Mouse (Mus musculus): ENCODE measurements around the gene Ints4.
"Not testable (repeated sequence)": the region's sequence is repeated elsewhere in the genome, so short reads cannot be mapped to it uniquely, and the experiment has no call there.

Ints4 gene

GRCm38 (mm10) chr7:97480821-97481339 lies at the start of gene Ints4:
Gene Ints4 (plus strand): TSS chr7:97480956.
- peak; percentile 65 to 71 for DNase-seq (ENCODE audit: low spot score in 2 of 2)

DNA sequence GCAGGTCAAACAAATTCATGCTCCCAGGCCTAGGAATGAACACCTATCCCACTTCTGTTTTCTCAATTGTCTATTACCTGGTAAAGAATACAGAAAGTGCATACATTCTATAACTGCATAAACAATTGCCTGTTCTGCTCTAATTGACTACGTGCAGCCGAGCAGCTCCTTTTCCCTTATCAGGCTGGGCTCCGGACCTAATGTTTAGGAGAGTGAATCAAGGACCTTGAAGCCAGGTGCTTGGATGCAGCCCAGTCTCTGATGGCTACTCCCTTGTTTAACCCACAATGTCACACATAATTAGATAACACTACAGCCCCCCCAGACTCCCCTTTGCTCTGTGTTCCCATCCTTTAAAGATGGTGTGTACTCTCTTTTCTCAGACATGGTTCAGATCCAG lies 47.2 kb upstream of the Ints4 start:
- DNase-seq (ENCODE audit: low spot score in 2 of 2): not testable (repeated sequence)

GRCm38 (mm10) chr7:97434517-97434916 lies 46.2 kb upstream of the Ints4 start:
- no peak for DNase-seq (ENCODE audit: low spot score in 2 of 2)

DNA sequence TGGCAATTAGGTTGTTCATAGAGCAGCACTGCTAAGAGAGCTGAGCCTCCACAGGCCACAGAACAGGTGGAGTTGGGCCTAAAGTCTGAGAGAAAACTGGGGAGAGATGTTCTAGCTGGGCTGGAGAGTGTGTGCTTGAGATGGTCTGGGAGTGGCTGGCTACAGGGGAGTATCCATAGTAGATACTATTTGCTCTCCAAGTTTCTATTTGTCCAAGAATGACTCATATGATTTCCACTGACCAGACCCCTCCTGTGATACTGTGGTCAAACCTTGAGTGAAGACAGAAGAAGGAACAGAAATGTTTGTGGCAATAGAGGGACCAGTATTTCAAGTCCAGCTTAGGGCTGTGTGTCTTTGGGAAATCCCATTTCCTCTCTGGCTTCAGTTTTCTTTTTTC lies 41.8 kb upstream of the Ints4 start:
- no peak for DNase-seq (ENCODE audit: low spot score in 2 of 2)

DNA sequence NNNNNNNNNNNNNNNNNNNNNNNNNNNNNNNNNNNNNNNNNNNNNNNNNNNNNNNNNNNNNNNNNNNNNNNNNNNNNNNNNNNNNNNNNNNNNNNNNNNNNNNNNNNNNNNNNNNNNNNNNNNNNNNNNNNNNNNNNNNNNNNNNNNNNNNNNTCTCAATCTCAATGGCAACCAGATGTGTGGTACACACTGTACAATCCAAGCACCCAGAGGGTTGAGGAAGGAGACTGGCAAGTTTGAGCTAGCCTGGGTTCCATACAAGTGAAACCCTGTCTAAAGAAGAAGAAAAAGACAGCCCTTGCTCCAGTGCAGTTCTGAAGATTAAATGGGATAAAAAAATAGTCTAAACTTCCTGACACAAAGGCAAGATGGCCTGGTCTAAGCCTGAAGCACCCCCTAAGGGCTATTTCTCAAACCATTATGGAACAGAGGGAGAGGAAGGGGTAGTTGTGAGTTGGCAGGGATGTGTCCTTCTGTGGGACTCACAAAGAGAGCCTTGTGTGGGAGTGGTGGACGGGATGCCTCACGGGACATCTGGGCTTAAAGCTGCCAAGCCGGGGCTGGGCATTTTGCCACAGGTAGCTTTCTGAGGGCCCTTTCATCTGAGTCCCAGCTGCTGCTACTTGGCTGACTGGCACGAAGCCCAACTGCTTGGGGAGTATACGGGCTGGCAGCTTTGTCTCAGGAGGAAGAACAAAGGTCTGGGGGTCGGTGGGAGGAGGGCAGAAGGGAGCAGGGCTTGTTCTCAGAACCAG lies 34.4 kb upstream of the Ints4 start:
- DNase-seq (ENCODE audit: low spot score in 2 of 2): no peak

- DNase-seq (ENCODE audit: low spot score in 2 of 2): no peak
Measured at GRCm38 (mm10) chr7:97447050-97447531, 33.7 kb upstream of the Ints4 start.

DNA sequence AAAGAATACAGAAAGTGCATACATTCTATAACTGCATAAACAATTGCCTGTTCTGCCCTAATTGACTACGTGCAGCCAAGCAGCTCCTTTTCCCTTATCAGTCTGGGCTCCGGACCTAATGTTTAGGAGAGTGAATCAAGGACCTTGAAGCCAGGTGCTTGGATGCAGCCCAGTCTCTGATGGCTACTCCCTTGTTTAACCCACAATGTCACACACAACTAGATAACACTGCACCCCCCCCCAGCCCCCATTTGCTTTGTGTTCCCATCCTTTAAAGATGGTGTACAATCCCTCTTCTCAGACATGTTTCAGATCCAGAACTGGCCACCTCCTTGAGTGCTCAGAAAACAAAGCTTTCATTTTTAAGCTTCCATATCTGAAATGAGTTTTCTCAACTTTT lies 29.7 kb upstream of the Ints4 start, which contains the start of gene Kctd14:
Kctd14 (plus strand) TSS at position 301 of the 400 bp plus-strand sequence.
- not testable (repeated sequence) for DNase-seq (ENCODE audit: low spot score in 2 of 2)

- DNase-seq (ENCODE audit: low spot score in 2 of 2): no peak
Measured at GRCm38 (mm10) chr7:97452196-97452595, 28.6 kb upstream of the Ints4 start.

GRCm38 (mm10) chr7:97453141-97453921 lies 27.4 kb upstream of the Ints4 start:
- DNase-seq (ENCODE audit: low spot score in 2 of 2): peak; percentile 46 to 60

- DNase-seq (ENCODE audit: low spot score in 2 of 2): no peak
Measured at GRCm38 (mm10) chr7:97454795-97455194, 26.0 kb upstream of the Ints4 start.

DNA sequence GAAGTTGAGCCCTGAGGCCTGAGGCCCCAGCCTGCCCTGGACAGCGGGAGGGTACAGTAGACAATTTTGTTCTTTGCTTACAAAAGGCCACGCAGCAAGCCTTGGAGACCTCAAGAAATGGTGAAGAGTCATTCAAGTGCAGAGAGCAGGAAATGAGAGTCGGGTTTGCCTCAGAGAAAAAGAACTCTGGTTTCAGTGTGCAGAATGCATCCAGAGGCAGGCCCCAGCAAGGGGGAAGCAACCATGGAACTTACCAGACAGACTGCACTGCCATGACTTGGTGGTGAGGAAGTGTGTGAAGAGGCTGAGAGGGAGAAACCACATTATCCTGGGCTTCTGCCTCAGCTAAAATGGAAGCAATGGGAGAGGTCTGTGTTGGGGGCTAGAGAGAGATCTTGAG lies 25.2 kb upstream of the Ints4 start:
- DNase-seq (ENCODE audit: low spot score in 2 of 2): no peak

DNA sequence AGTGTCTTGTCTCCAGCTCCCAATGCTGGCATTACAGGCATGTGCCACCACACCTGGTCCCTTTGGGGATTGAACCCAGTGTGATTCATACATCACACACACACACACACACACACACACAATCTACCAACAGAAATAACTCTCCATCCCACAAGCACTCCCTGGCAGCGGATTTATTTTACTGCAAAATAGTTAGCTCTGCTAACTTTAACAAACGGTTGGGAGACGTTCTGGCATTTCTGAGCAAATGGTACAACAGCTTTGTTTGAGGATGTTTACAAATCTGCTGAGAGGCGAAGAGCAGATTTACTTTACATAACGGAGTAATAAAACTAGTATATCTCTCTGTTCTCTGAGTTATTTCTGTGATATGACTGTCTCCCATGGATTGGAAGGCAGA lies 7.8 kb upstream of the Ints4 start:
- DNase-seq (ENCODE audit: low spot score in 2 of 2): no peak

DNA sequence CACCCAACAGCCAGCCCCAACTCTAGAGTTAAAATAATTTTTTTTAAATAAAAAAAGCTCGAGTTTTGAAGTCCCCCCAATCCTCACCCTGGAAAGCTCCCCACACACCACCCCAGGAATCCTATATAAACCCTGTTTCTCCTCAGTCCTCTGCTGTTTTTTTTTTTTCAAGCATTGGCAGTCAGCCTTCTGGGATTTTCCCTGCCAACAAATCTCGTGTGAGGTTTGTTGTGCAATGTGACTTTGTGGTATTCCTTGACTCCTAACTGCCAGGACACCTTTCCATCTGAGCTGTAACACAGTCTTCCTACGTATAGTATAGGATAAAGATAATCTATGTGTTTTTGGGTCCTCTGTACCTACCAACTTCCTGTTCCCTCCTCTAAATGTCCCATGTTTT lies 1.4 kb upstream of the Ints4 start:
- no peak for DNase-seq (ENCODE audit: low spot score in 2 of 2)

- no peak for DNase-seq (ENCODE audit: low spot score in 2 of 2)
Measured at GRCm38 (mm10) chr7:97480290-97480689, 466 bp upstream of the Ints4 start.

DNA sequence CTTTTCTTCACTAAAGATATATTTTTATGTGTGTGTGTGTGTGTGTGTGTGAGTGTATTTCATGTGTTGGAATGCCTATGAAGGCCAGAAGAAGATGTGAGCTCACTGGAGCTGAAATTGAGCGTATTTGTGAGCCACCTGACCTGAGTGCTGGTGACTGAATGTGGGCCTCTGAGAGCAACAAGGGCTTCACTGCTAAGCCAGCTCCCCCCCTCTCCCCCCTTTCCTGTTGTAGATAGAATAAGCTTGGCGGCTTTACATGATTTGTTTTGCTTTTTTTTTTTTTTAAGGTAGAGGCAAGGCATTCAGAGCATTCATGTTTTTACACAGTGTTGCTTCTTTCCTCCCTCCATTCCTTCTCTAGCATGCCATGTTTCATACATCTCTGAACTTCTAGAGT lies 2.6 kb downstream of the Ints4 start:
- no peak for DNase-seq (ENCODE audit: low spot score in 2 of 2)

GRCm38 (mm10) chr7:97491157-97491556 lies 10.4 kb downstream of the Ints4 start:
- no peak for DNase-seq (ENCODE audit: low spot score in 2 of 2)

DNA sequence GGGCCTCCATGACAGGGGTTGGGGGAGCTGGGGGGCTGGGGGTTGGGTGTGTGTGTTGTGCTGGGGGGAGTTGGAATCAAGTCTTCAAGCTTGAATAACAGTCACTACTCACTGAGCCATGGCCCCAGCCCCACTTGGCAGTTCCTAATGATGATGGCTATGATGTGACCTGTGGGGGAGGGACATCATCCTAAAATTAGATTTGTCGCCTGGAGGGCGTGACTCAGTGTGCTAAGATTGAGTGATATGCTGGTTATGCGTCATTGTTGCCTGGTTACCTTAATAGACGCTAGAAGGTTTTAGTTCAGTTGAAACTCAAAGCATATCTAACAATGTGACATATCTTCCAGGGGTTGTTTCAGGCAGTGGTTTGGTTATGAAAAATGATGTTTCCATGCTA lies 11.7 kb downstream of the Ints4 start:
- DNase-seq (ENCODE audit: low spot score in 2 of 2): no peak

DNA sequence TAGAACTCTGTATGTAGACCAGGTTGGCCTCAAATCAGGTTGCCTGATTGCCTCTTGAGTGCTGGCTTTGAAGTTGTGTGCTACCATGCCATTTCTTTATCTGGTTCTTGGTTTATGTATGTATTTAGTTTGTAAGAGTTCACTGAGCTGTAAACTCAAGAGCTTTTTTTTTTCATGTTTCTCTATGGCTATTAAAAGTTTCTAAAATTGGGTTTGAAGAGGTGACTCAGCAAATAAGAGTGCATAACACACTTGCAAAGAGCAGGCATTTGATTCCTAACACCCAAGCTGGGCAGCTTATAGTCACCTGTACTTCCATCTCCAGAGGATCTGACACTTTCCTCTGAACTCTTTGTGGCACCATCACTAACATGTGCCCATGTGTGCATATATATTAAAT lies 14.3 kb downstream of the Ints4 start:
- no peak for DNase-seq (ENCODE audit: low spot score in 2 of 2)

DNA sequence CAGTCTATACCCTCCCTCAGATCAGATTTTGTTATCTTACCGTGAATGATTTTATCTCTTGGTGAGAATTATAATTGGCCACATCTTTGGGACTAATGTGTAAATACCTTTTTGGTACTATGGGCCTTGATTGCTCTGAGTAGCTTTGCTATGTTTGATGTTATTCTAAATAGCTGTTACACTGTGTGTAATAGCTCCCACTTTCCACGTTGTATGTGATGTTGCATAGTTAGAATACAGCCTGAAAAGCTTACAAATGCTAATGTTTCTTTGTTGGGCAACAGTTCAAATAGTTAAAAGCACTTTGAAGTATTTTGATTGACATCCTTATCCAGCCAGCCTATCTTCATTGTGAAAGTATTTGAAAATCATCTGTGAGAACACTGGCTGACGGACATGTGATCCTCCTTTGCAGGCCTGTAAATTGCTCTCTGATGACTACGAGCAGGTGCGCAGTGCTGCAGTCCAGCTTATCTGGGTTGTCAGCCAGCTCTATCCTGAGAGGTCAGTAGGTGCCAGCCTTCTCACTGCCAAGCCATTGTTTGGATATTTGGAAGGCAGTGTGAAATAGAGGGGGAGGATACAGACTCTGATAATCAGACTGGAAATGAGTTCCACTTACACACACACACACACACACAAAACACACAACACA lies 19.9 kb downstream of the Ints4 start:
- DNase-seq (ENCODE audit: low spot score in 2 of 2): no peak

DNA sequence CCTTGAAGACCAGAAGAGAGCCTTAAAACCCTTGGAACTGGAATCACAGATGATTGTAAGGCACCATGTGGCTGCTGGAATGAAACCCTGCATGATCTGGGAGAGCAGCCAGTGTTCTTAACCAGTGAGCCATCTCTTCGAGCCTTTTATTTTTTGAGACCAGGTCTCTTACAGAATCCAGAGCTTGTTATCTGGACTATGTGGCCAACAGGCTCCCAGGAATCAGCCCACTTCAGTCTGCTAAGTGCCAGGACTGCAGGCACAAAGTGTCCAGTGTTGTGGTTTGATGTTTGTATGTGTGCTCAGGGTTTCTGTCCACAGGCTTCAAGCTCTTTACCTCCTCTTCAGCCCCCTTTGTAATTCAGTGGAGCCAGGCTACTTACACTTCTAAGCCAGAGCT lies 34.0 kb downstream of the Ints4 start:
- no peak for DNase-seq (ENCODE audit: low spot score in 2 of 2)

DNA sequence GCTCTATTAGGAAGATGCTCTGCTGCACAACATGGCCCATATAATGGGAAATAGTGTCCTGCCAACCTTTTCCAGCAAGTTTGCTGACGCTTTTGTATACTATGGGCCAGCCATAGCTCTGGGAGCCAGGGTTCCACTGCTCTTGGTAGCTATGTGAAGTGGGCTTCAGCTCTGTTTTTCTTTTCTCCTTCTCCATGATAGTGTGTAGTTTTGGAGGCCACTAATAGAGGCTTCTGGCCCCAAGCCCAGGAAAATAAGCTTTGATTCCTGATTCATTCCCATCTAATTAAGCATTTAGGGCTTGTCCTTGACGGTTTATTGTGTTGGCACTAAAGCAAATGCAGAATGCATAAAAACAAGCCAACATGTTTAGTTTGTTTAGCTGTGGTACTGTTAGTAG lies 39.2 kb downstream of the Ints4 start:
- DNase-seq (ENCODE audit: low spot score in 2 of 2): no peak

GRCm38 (mm10) chr7:97535531-97535930 lies 54.8 kb downstream of the Ints4 start:
- no peak for DNase-seq (ENCODE audit: low spot score in 2 of 2)

Data from spleen, postnatal 14 days (tissue).